Mouse (Mus musculus): ENCODE measurements around the gene Srsx. TPM values are rescaled to one million over a fixed set of nuclear protein-coding genes. Genes with fewer than 3 reads are reported as not detected.
"Not testable (repeated sequence)": the region's sequence is repeated elsewhere in the genome, so short reads cannot be mapped to it uniquely, and the experiment has no call there.

The Srsx gene
- not detected for total RNA-seq (2021)
- long read RNA-seq, experiment 1: 0 reads
- long read RNA-seq, experiment 2: 0 reads

- DNase-seq (ENCODE audit: low spot score in 2 of 2): not testable (repeated sequence)
Measured at GRCm38 (mm10) chrX:123222381-123222780, at the start of gene Srsx. Srsx (minus strand) TSS chrX:123222481.

- not testable (repeated sequence) for DNase-seq (ENCODE audit: low spot score in 2 of 2)
Measured at GRCm38 (mm10) chrX:123246807-123247206, 24.5 kb upstream of the Srsx start, which contains the start of gene Gm17577. Gm17577 (minus strand) TSS chrX:123246907.

Other genes with a start within 250 kb of the Srsx start
- gene Gm17521, start 192.8 kb downstream of the Srsx start, total RNA-seq (2021): not detected
- gene Cldn34c1, start 119.0 kb downstream of the Srsx start, total RNA-seq (2021): 1 to 10 TPM; 5.8 to 7.8 TPM
- not detected for gene Gm17577, start 24.4 kb upstream of the Srsx start, total RNA-seq (2021)

All from left cerebral cortex, adult 18-20 months (tissue).